Mouse (Mus musculus): ENCODE measurements at regions not wholly inside any gene's neighbourhood (a gene's known extent, or its start where the extent isn't known, plus 50 kb on each side); places are given as distances from the start of the nearest gene placed in this dataset.
"Not testable (repeated sequence)": the region's sequence is repeated elsewhere in the genome, so short reads cannot be mapped to it uniquely, and the experiment has no call there.

- no peaks in the 10 kb centered on the region for H3K27me3 ChIP-seq
- no peak for ATAC-seq (ENCODE audit: low FRiP score)
- no peak overlapping the region for H3K4me2 ChIP-seq
- H3K9ac ChIP-seq, result no peak overlapping the region
- H3K36me3 ChIP-seq (replicated peaks), result no peaks in the 10 kb centered on the region
- no peak overlapping the region for H3K4me3 ChIP-seq (replicated peaks)
- no peak overlapping the region for H3K27ac ChIP-seq
- no peaks in the 10 kb centered on the region for H3K9me3 ChIP-seq
- H3K4me1 ChIP-seq, result no peaks in the 10 kb centered on the region
Observed at GRCm38 (mm10) chrX:157107747-157108146, 307.4 kb downstream of the Phex start.

- Histone ChIP-seq H3K4me3 (replicated peaks) (no peak overlapping the region), H3K4me1 (no peaks in the 10 kb centered on the region)
- no peak for ATAC-seq (ENCODE audit: low FRiP score)
Observed at GRCm38 (mm10) chrX:157080025-157080424, 335.1 kb downstream of the Phex start.

GRCm38 (mm10) chrX:157079606-157080005 is 335.5 kb downstream of the Phex start:
- H3K36me3 ChIP-seq (replicated peaks), result no peaks in the 10 kb centered on the region
- no peak overlapping the region for H3K9ac ChIP-seq
- no peaks in the 10 kb centered on the region for H3K4me1 ChIP-seq
- H3K4me3 ChIP-seq (replicated peaks), result no peak overlapping the region
- H3K4me2 ChIP-seq, result no peak overlapping the region
- H3K9me3 ChIP-seq, result no peaks in the 10 kb centered on the region
- no peak for ATAC-seq (ENCODE audit: low FRiP score)
- H3K27ac ChIP-seq, result no peak overlapping the region
- WGBS, result 66% methylated on average over 2 of the region's 2 CpGs
- no peaks in the 10 kb centered on the region for H3K27me3 ChIP-seq

More at GRCm38 (mm10) chrX:157080025-157080424, 335.1 kb downstream of the Phex start:
- no peak overlapping the region for H3K27ac ChIP-seq
- H3K9ac ChIP-seq, result no peak overlapping the region
- H3K27me3 ChIP-seq, result no peaks in the 10 kb centered on the region
- no peaks in the 10 kb centered on the region for H3K9me3 ChIP-seq
- no peaks in the 10 kb centered on the region for H3K36me3 ChIP-seq (replicated peaks)
- H3K4me2 ChIP-seq, result no peak overlapping the region

- not testable (repeated sequence) for H3K9me3 ChIP-seq; H3K36me3 ChIP-seq (replicated peaks); ATAC-seq (ENCODE audit: low FRiP score); H3K4me3 ChIP-seq (replicated peaks); H3K4me1 ChIP-seq; H3K4me2 ChIP-seq; H3K9ac ChIP-seq; H3K27ac ChIP-seq; H3K27me3 ChIP-seq
- WGBS, result 82% methylated on average over 5 of the region's 5 CpGs
Observed at GRCm38 (mm10) chrX:157078061-157078460, 337.1 kb downstream of the Phex start.

- Histone ChIP-seq H3K36me3 (replicated peaks) (no peaks in the 10 kb centered on the region), H3K4me3 (replicated peaks) (no peak overlapping the region), H3K27ac (no peak overlapping the region), H3K4me2 (no peak overlapping the region), H3K27me3 (no peaks in the 10 kb centered on the region), H3K4me1 (no peaks in the 10 kb centered on the region), H3K9me3 (no peaks in the 10 kb centered on the region), H3K9ac (no peak overlapping the region)
- ATAC-seq (ENCODE audit: low FRiP score), result no peak
Observed at GRCm38 (mm10) chrX:157076193-157076592, 338.9 kb downstream of the Phex start.

- no peaks in the 10 kb centered on the region for H3K36me3 ChIP-seq (replicated peaks)
- WGBS, result 32% methylated on average over 2 of the region's 2 CpGs
- ATAC-seq (ENCODE audit: low FRiP score), result peak; percentile 88
- no peaks in the 10 kb centered on the region for H3K9me3 ChIP-seq
- H3K4me1 ChIP-seq, result peaks cover 5% of the 10 kb centered on the region; the same call in 1 of the 2 replicates
- no peaks in the 10 kb centered on the region for H3K27me3 ChIP-seq
- H3K4me3 ChIP-seq (replicated peaks), result no peak overlapping the region
- no peak overlapping the region for H3K4me2 ChIP-seq
- H3K9ac ChIP-seq, result no peak overlapping the region
- peak overlapping the region; percentile 65; the same call in 1 of the 2 replicates for H3K27ac ChIP-seq
Observed at GRCm38 (mm10) chrX:157051629-157052315, 363.3 kb downstream of the Phex start.

- no peak for ATAC-seq (ENCODE audit: low FRiP score)
- H3K27ac ChIP-seq, result no peak overlapping the region
Observed at GRCm38 (mm10) chrX:157028913-157029312, 386.2 kb downstream of the Phex start.

GRCm38 (mm10) chrX:157024343-157024742 is 390.8 kb downstream of the Phex start:
- no peak overlapping the region for H3K4me3 ChIP-seq (replicated peaks)
- ATAC-seq (ENCODE audit: low FRiP score), result no peak
- no peak overlapping the region for H3K27ac ChIP-seq
- no peaks in the 10 kb centered on the region for H3K36me3 ChIP-seq (replicated peaks)
- H3K9me3 ChIP-seq, result no peaks in the 10 kb centered on the region
- H3K4me2 ChIP-seq, result no peak overlapping the region
- no peaks in the 10 kb centered on the region for H3K4me1 ChIP-seq
- no peak overlapping the region for H3K9ac ChIP-seq
- H3K27me3 ChIP-seq, result no peaks in the 10 kb centered on the region

More at GRCm38 (mm10) chrX:157028913-157029312, 386.2 kb downstream of the Phex start:
- Histone ChIP-seq H3K36me3 (replicated peaks) (no peaks in the 10 kb centered on the region), H3K27me3 (no peaks in the 10 kb centered on the region), H3K4me1 (no peaks in the 10 kb centered on the region), H3K9ac (no peak overlapping the region), H3K4me3 (replicated peaks) (no peak overlapping the region), H3K9me3 (no peaks in the 10 kb centered on the region), H3K4me2 (no peak overlapping the region)

GRCm38 (mm10) chrX:157021851-157022250 is 393.3 kb downstream of the Phex start:
- Histone ChIP-seq H3K9me3 (no peaks in the 10 kb centered on the region), H3K36me3 (replicated peaks) (no peaks in the 10 kb centered on the region), H3K27me3 (no peaks in the 10 kb centered on the region), H3K4me1 (no peaks in the 10 kb centered on the region), H3K9ac (no peak overlapping the region), H3K27ac (no peak overlapping the region), H3K4me2 (no peak overlapping the region), H3K4me3 (replicated peaks) (no peak overlapping the region)
- WGBS, result 94% methylated on average over 1 of the region's 1 CpGs
- ATAC-seq (ENCODE audit: low FRiP score), result no peak

GRCm38 (mm10) chrX:157020337-157020736 is 394.8 kb downstream of the Phex start:
- no peak overlapping the region for H3K4me2 ChIP-seq
- H3K9me3 ChIP-seq, result no peaks in the 10 kb centered on the region
- H3K4me1 ChIP-seq, result no peaks in the 10 kb centered on the region
- no peak overlapping the region for H3K27ac ChIP-seq
- no peak for ATAC-seq (ENCODE audit: low FRiP score)
- no peaks in the 10 kb centered on the region for H3K36me3 ChIP-seq (replicated peaks)
- no peak overlapping the region for H3K4me3 ChIP-seq (replicated peaks)
- H3K9ac ChIP-seq, result no peak overlapping the region
- H3K27me3 ChIP-seq, result no peaks in the 10 kb centered on the region
- 84% methylated on average over 3 of the region's 3 CpGs for WGBS

- Histone ChIP-seq H3K36me3 (replicated peaks) (no peaks in the 10 kb centered on the region), H3K27ac (no peak overlapping the region), H3K9me3 (no peaks in the 10 kb centered on the region), H3K4me1 (no peaks in the 10 kb centered on the region), H3K27me3 (no peaks in the 10 kb centered on the region), H3K4me2 (no peak overlapping the region), H3K9ac (no peak overlapping the region), H3K4me3 (replicated peaks) (no peak overlapping the region)
- no peak for ATAC-seq (ENCODE audit: low FRiP score)
- 64% methylated on average over 2 of the region's 2 CpGs for WGBS
Observed at GRCm38 (mm10) chrX:156989986-156990518, 425.1 kb downstream of the Phex start.

GRCm38 (mm10) chrX:156947093-156947492 is 468.0 kb downstream of the Phex start:
- H3K9me3 ChIP-seq, result no peaks in the 10 kb centered on the region
- H3K27ac ChIP-seq, result no peak overlapping the region
- H3K4me2 ChIP-seq, result no peak overlapping the region
- no peaks in the 10 kb centered on the region for H3K36me3 ChIP-seq (replicated peaks)
- no peaks in the 10 kb centered on the region for H3K27me3 ChIP-seq
- H3K9ac ChIP-seq, result no peak overlapping the region
- no peak overlapping the region for H3K4me3 ChIP-seq (replicated peaks)
- no peaks in the 10 kb centered on the region for H3K4me1 ChIP-seq
- ATAC-seq (ENCODE audit: low FRiP score), result no peak
- 93% methylated on average over 1 of the region's 1 CpGs for WGBS

GRCm38 (mm10) chrX:156944223-156944622 is 470.9 kb downstream of the Phex start:
- no peaks in the 10 kb centered on the region for H3K36me3 ChIP-seq (replicated peaks)
- no peak overlapping the region for H3K9ac ChIP-seq
- ATAC-seq (ENCODE audit: low FRiP score), result no peak
- 85% methylated on average over 1 of the region's 1 CpGs for WGBS
- H3K27ac ChIP-seq, result no peak overlapping the region
- no peaks in the 10 kb centered on the region for H3K9me3 ChIP-seq
- no peak overlapping the region for H3K4me3 ChIP-seq (replicated peaks)
- H3K4me1 ChIP-seq, result no peaks in the 10 kb centered on the region
- H3K4me2 ChIP-seq, result no peak overlapping the region
- no peaks in the 10 kb centered on the region for H3K27me3 ChIP-seq

All from forebrain, embryonic 12.5 days (tissue).